Mouse (Mus musculus) liver, postnatal 0 days (tissue): Measurements from ENCODE around the gene Nploc4.

Experiments
- CTCF ChIP-seq: sonication (generic); IDR thresholded peaks from 2 replicates; pipeline ENCODE4 v1.5.1; 2016; ENCODE audit warnings: antibody characterized with exemption, low read depth
- EP300 ChIP-seq: IDR thresholded peaks from 2 replicates; pipeline ENCODE4 v1.6.1; 2016; ENCODE audit warnings: antibody characterized with exemption, low read depth, mild to moderate bottlenecking

DNA sequence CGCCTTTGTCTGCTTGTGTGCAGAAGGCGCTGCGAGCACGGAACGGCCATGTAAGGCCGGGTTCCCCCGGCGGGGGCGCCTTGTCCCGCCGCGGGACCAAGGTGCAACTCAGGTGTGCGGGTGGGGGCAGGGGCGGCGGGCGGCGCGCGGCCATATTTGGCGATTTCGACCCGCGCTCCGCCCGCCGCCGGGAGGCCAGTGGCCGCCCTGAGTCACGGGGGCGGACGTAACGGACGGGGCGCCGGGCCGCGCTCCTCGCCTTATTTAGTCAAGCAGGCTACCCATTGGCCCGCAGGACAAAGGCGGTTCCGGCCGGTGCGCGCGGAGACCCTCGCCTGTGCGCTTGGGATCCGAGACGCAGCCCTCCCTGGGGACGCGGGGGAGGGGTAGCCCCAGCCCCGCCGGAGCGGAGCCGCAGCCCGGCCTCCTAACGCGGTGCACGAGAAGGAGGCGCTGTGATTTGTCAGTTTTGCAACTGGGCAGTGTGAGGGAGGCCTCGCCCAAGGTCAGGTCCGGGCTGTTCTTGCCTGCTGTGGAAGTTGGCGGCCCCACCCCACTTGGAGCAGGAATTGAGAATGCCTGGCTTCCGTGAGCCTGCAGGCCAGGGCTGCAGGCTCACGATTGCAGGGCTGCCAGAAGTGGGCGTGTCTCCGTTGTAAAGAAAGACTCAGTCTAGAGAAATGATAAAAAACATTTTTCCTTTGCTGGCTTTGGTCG is 87.4 kb downstream of the Nploc4 start:
- TF ChIP-seq CTCF, result no peak
- 0 out of 2 replicates have a peak, but pooled peaks have one; percentile 13 for TF ChIP-seq EP300
